Mouse (Mus musculus): ENCODE data around the gene Kcnip4. TPM values are rescaled to one million over a fixed set of nuclear protein-coding genes. Genes with fewer than 3 reads are reported as not detected.

The Kcnip4 gene
- polyA plus RNA-seq, 1 experiment from 2014 or later: 3.0 TPM

- Histone ChIP-seq H3K4me2 (replicated peaks) (no peak overlapping the region), H3K4me1 (no peaks in the 10 kb centered on the region), H3K27ac (replicated peaks) (no peak overlapping the region), H3K27me3 (no peaks in the 10 kb centered on the region), H3K36me3 (no peaks in the 10 kb centered on the region), H3K9me3 (replicated peaks) (no peaks in the 10 kb centered on the region), H3K9ac (no peak overlapping the region), H3K4me3 (replicated peaks) (no peak overlapping the region)
- 69% methylated on average over 3 of the region's 3 CpGs for WGBS
- ATAC-seq (ENCODE audit: insufficient number of reproducible peaks, low FRiP score, low TSS enrichment, low read depth): no peak
These were observed 660.3 kb downstream of the Kcnip4 start for GRCm38 (mm10) chr5:48864268-48864967.

- no peak for ATAC-seq (ENCODE audit: insufficient number of reproducible peaks, low FRiP score, low TSS enrichment, low read depth)
- Histone ChIP-seq H3K36me3 (no peaks in the 10 kb centered on the region), H3K9me3 (replicated peaks) (no peaks in the 10 kb centered on the region), H3K4me2 (replicated peaks) (no peak overlapping the region), H3K9ac (no peak overlapping the region), H3K4me3 (replicated peaks) (no peak overlapping the region), H3K27me3 (no peaks in the 10 kb centered on the region), H3K4me1 (no peaks in the 10 kb centered on the region), H3K27ac (replicated peaks) (no peak overlapping the region)
- 49% methylated on average over 2 of the region's 2 CpGs for WGBS
These were observed 683.7 kb downstream of the Kcnip4 start for GRCm38 (mm10) chr5:48840971-48841370.

GRCm38 (mm10) chr5:48795526-48795925 lies 729.2 kb downstream of the Kcnip4 start:
- Histone ChIP-seq H3K4me1 (no peaks in the 10 kb centered on the region), H3K36me3 (no peaks in the 10 kb centered on the region), H3K4me2 (replicated peaks) (no peak overlapping the region), H3K9ac (no peak overlapping the region), H3K27me3 (no peaks in the 10 kb centered on the region), H3K4me3 (replicated peaks) (no peak overlapping the region), H3K9me3 (replicated peaks) (no peaks in the 10 kb centered on the region), H3K27ac (replicated peaks) (no peak overlapping the region)
- no peak for ATAC-seq (ENCODE audit: insufficient number of reproducible peaks, low FRiP score, low TSS enrichment, low read depth)
- WGBS: 81% methylated on average over 1 of the region's 1 CpGs

- Histone ChIP-seq H3K27me3 (no peaks in the 10 kb centered on the region), H3K36me3 (no peaks in the 10 kb centered on the region), H3K27ac (replicated peaks) (no peak overlapping the region), H3K9ac (no peak overlapping the region), H3K9me3 (replicated peaks) (no peaks in the 10 kb centered on the region), H3K4me2 (replicated peaks) (no peak overlapping the region), H3K4me1 (no peaks in the 10 kb centered on the region), H3K4me3 (replicated peaks) (no peak overlapping the region)
- ATAC-seq (ENCODE audit: insufficient number of reproducible peaks, low FRiP score, low TSS enrichment, low read depth): no peak
- 70% methylated on average over 1 of the region's 1 CpGs for WGBS
These were observed 745.3 kb downstream of the Kcnip4 start for GRCm38 (mm10) chr5:48779376-48779775.

- Histone ChIP-seq H3K27me3 (no peaks in the 10 kb centered on the region), H3K4me1 (no peaks in the 10 kb centered on the region), H3K36me3 (no peaks in the 10 kb centered on the region), H3K9ac (no peak overlapping the region), H3K9me3 (replicated peaks) (no peaks in the 10 kb centered on the region), H3K4me2 (replicated peaks) (no peak overlapping the region), H3K27ac (replicated peaks) (no peak overlapping the region), H3K4me3 (replicated peaks) (no peak overlapping the region)
- no peak for ATAC-seq (ENCODE audit: insufficient number of reproducible peaks, low FRiP score, low TSS enrichment, low read depth)
These were observed 776.1 kb downstream of the Kcnip4 start for GRCm38 (mm10) chr5:48748613-48749012.

- H3K27ac ChIP-seq (replicated peaks): no peak overlapping the region
- no peaks in the 10 kb centered on the region for H3K4me1 ChIP-seq
- H3K27me3 ChIP-seq: no peaks in the 10 kb centered on the region
- H3K36me3 ChIP-seq: no peaks in the 10 kb centered on the region
- no peaks in the 10 kb centered on the region for H3K9me3 ChIP-seq (replicated peaks)
- 47% methylated on average over 2 of the region's 2 CpGs for WGBS
- no peak overlapping the region for H3K4me3 ChIP-seq (replicated peaks)
- no peak overlapping the region for H3K4me2 ChIP-seq (replicated peaks)
- ATAC-seq (ENCODE audit: insufficient number of reproducible peaks, low FRiP score, low TSS enrichment, low read depth): no peak
- H3K9ac ChIP-seq: no peak overlapping the region
These were observed 787.1 kb downstream of the Kcnip4 start for GRCm38 (mm10) chr5:48737640-48738039.

GRCm38 (mm10) chr5:48718166-48718565 lies 806.5 kb downstream of the Kcnip4 start:
- no peak for ATAC-seq (ENCODE audit: insufficient number of reproducible peaks, low FRiP score, low TSS enrichment, low read depth)
- no peaks in the 10 kb centered on the region for H3K27me3 ChIP-seq
- H3K27ac ChIP-seq (replicated peaks): no peak overlapping the region
- H3K4me3 ChIP-seq (replicated peaks): no peak overlapping the region
- H3K9me3 ChIP-seq (replicated peaks): no peaks in the 10 kb centered on the region
- H3K4me1 ChIP-seq: no peaks in the 10 kb centered on the region
- no peak overlapping the region for H3K9ac ChIP-seq
- H3K4me2 ChIP-seq (replicated peaks): no peak overlapping the region
- H3K36me3 ChIP-seq: no peaks in the 10 kb centered on the region

- H3K36me3 ChIP-seq: no peaks in the 10 kb centered on the region
- no peak overlapping the region for H3K27ac ChIP-seq (replicated peaks)
- no peak overlapping the region for H3K9ac ChIP-seq
- H3K4me1 ChIP-seq: no peaks in the 10 kb centered on the region
- H3K27me3 ChIP-seq: no peaks in the 10 kb centered on the region
- H3K4me2 ChIP-seq (replicated peaks): no peak overlapping the region
- ATAC-seq (ENCODE audit: insufficient number of reproducible peaks, low FRiP score, low TSS enrichment, low read depth): no peak
- no peaks in the 10 kb centered on the region for H3K9me3 ChIP-seq (replicated peaks)
- H3K4me3 ChIP-seq (replicated peaks): no peak overlapping the region
- 63% methylated on average over 3 of the region's 3 CpGs for WGBS
These were observed 818.7 kb downstream of the Kcnip4 start for GRCm38 (mm10) chr5:48705997-48706396.

- WGBS: 64% methylated on average over 3 of the region's 3 CpGs
- no peaks in the 10 kb centered on the region for H3K36me3 ChIP-seq
- H3K27ac ChIP-seq (replicated peaks): no peak overlapping the region
- ATAC-seq (ENCODE audit: insufficient number of reproducible peaks, low FRiP score, low TSS enrichment, low read depth): no peak
- no peak overlapping the region for H3K4me2 ChIP-seq (replicated peaks)
- no peak overlapping the region for H3K4me3 ChIP-seq (replicated peaks)
- no peaks in the 10 kb centered on the region for H3K9me3 ChIP-seq (replicated peaks)
- no peaks in the 10 kb centered on the region for H3K4me1 ChIP-seq
- H3K9ac ChIP-seq: no peak overlapping the region
- H3K27me3 ChIP-seq: no peaks in the 10 kb centered on the region
These were observed 837.6 kb downstream of the Kcnip4 start for GRCm38 (mm10) chr5:48687068-48687467.

- no peak overlapping the region for H3K4me2 ChIP-seq (replicated peaks)
- H3K27me3 ChIP-seq: no peaks in the 10 kb centered on the region
- no peak overlapping the region for H3K4me3 ChIP-seq (replicated peaks)
- 90% methylated on average over 8 of the region's 8 CpGs for WGBS
- no peak overlapping the region for H3K27ac ChIP-seq (replicated peaks)
- no peaks in the 10 kb centered on the region for H3K4me1 ChIP-seq
- no peaks in the 10 kb centered on the region for H3K36me3 ChIP-seq
- H3K9me3 ChIP-seq (replicated peaks): no peaks in the 10 kb centered on the region
- H3K9ac ChIP-seq: no peak overlapping the region
- ATAC-seq (ENCODE audit: insufficient number of reproducible peaks, low FRiP score, low TSS enrichment, low read depth): no peak
These were observed 844.7 kb downstream of the Kcnip4 start for GRCm38 (mm10) chr5:48679733-48680595.

GRCm38 (mm10) chr5:48662504-48662903 lies 862.2 kb downstream of the Kcnip4 start:
- ATAC-seq (ENCODE audit: insufficient number of reproducible peaks, low FRiP score, low TSS enrichment, low read depth): no peak
- Histone ChIP-seq H3K4me2 (replicated peaks) (no peak overlapping the region), H3K27ac (replicated peaks) (no peak overlapping the region), H3K27me3 (no peaks in the 10 kb centered on the region), H3K36me3 (no peaks in the 10 kb centered on the region), H3K4me3 (replicated peaks) (no peak overlapping the region), H3K4me1 (no peaks in the 10 kb centered on the region), H3K9me3 (replicated peaks) (no peaks in the 10 kb centered on the region), H3K9ac (no peak overlapping the region)
- 86% methylated on average over 3 of the region's 3 CpGs for WGBS
